Mouse (Mus musculus) adrenal gland, postnatal 4 days (tissue): ENCODE measurements around the gene Gm49630. TPM values are rescaled to one million over a fixed set of nuclear protein-coding genes. Genes with fewer than 3 reads are reported as not detected.
A peak's percentile ranks its signal among the peaks of the same experiment; 100 is the strongest.
"Not testable (repeated sequence)": the region's sequence is repeated elsewhere in the genome, so short reads cannot be mapped to it uniquely, and the experiment has no call there.

Experiments
- DNase-seq, 2 experiments: peaks; one replicate each; pipeline ENCODE4 v3.0.0; 2021 to 2022; ENCODE audit warnings: low spot score in 2 of 2, mixed read lengths in 2 of 2
- total RNA-seq, 2 experiments: library from RNA; stranded (reverse); gene quantifications; 2 replicates each; pipeline ENCODE4 v1.2.3; 2021

The Gm49630 gene
- total RNA-seq, 2 experiments from 2014 or later: not detected

DNA sequence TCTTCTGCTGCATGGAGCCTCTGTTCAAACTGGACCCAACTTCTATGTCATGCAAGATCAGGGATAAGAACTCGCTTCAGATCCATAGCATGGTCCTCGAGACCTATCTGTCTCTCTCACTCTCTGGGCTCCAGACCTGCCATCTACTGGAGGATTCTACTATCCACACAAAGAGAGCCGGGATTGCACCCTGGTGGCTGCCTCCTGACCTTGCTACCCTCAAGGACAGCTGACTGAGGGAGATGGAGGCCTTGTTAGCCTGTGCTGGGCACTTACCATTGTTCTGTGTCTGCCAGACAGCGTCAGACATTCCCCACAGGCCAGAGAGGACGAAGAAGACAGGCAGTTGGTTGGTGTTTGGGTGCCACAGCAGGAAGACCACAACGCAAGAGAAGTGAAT is 2.4 kb downstream of the Gm49630 start:
- not testable (repeated sequence) for DNase-seq

DNA sequence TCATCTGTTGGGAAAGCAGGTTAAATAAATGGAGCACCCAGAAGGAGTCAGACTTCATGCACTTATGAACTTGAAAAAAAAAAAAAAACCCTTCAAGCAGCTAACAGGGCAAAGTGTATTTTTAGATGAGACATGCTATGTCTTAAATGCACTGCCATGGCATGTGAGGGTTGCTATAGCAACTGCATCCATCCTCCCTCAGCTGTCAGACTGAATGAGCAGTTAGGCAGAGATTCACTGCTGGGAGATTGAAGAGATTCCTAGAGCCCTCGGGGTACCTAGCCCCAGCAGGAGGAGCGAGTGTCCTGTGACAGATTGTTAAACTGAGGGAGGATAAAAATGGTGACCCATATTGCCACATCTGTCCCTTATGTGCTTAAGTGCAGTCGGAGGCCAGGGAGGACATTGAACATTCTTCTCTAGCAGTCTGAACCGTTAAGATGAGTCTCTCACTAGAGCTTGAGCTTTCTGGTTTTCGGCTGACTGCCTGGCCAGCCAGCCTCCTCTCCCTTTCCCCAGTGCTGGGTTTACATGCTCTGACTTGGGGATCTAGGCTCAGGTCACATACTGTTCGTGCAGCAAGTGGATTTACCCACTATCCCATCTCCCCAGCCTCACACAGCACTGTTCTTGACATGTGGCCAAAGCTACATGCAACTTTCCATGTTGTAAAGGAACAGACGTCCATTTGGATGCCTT is 5.0 kb downstream of the Gm49630 start:
- not testable (repeated sequence) for DNase-seq

DNA sequence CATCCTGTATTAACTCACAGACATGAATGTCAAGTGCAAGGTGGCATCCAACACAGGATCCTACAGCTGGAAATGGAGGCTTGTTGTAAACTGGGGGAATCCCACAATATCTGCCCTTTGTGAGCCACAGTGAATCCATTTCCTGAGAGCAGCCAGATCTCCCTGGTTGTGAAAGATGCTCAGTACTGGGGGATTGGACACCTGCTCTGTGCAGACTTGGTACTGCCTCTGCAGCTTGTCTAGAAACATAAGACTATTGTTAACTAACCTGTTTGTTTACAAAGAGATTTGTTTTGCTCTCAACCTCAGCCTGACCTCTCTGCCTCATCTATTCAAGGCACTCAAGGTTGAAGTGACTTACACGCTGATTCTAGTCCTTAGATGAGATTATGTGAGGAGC is 5.5 kb downstream of the Gm49630 start:
- DNase-seq: not testable (repeated sequence)

DNA sequence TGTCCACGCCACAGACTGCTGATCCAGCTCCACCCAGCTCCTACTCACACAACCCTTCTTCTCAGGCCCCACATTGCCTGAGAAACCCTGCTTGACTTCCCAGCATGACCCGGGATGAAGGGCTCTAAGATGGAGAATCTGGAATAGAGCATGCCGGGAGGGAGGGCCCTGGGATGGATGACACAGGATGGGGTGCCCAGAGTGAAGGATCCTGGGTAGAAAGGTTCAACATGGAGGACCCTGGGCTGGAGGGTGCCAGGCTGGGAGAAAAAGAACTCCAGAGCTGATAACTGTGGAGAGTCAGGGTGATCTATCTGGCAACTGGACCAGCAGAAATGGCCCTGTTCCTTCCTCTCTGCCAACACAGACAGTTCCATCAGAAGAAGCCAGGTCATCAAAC is 6.2 kb downstream of the Gm49630 start:
- DNase-seq: not testable (repeated sequence)

DNA sequence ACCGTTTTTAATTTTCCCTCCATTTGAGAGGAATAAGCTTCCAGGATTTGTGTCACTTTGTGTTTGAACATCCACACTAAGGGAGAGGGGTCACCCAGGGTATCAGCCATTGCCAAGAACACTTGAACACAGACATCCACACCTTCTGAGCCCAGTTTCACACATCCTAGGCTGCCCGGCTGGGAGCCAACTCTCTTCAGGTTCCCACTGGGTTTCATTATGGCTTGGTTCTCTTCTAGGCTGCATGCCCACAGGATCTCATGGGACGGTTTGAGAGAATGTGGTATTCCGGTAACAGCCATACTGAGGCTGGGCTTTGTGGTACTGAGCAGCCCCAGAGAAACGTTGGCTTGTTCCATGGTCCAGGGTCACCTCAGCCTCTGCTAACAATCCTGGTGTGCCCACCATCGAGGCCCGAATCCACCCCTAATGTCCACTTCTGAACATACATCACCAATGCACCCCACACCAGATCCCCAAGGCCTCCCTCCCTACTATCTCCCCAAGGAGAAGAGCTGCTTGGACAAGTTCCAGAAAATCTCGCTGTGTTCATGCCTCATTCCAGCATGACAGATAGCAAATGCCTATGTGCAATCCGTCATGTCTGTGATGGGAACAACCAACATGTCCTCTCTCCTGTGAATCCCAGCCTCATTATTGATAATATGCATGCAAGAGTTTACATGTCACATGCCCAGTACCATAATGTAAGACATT is 10.9 kb downstream of the Gm49630 start:
- DNase-seq: peak in 1 of 2 experiments; percentile 21

DNA sequence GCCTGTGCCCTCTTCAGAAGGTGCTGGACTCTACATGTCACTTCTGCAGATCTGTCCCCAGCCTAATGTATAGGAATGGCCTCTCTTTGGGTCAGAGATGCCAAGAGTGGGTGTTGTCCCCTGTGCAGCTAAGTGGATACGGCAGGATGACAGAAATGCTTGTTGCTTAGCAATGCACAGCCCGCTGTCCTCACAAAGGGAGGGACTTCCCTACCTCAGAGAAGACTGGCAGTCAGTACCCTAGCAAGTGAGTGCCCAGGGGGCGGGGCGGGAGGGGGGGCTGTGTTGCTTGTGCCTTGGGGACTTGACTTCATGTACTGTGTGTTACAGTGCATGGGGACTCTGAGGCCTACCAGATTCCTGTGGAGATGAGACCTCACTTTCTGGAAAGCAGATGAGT is 12.0 kb downstream of the Gm49630 start:
- DNase-seq: not testable (repeated sequence)

DNA sequence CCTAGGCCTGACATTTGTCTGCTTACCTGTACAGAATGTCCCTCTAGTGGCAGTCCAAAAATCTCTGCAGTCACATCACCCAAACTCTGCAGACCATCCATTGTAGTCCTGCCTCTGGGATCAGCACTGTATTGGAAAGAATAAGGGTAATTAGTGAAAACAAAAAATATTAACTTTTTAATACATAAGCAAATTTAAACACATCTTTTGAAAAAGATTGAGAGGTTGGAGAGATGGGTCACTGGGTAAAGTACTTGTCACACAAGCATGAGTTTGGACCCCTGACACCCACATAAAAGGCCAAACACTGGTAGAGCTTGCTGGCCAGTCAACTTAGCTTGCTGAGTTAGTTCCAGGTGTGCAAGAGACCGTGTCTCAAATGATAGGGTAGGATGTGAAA is 19.2 kb downstream of the Gm49630 start, which contains the start of gene Ttll2:
Gene Ttll2, minus strand, starts transcription at position 101 of the 400 bp plus-strand sequence.
- not testable (repeated sequence) for DNase-seq

DNA sequence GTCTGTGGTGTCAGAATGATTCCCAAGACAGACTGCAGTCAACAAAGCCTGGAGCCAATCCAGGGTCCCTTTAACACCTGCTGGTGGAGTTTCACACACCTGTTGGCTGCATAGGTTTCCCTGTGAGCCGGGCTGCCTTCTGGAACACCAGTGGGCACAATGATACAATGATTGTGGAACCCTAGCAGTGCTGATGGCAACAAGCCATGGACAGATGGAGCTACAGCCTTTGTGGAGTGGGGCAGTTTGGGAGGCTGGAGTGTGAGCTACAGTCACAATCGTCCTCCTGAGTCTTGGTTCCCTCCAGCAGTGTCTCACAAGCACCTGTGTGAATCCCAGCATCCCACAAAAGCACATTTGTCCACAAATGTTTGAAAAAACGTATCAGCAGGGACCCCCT is 23.0 kb downstream of the Gm49630 start:
- DNase-seq: not testable (repeated sequence)

DNA sequence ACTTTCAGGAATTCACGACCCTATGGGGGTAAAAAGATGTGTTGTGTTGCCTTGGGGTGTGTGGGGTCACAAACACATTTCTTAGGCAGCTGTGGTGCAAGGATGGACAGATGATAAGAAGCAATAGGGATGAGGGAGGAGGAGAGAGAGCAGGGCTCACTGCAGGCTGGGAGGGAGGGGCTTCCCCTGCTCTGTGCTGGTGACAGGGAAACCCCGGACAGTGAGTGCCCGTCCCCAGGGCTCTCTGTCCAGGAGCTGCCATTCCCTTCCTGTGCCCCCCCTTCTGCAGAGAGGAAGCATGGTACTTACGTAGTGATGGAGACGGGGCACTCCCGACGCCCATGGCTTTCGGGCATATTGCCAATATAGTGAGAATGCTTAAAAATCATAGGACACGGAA is 34.4 kb downstream of the Gm49630 start:
- not testable (repeated sequence) for DNase-seq

DNA sequence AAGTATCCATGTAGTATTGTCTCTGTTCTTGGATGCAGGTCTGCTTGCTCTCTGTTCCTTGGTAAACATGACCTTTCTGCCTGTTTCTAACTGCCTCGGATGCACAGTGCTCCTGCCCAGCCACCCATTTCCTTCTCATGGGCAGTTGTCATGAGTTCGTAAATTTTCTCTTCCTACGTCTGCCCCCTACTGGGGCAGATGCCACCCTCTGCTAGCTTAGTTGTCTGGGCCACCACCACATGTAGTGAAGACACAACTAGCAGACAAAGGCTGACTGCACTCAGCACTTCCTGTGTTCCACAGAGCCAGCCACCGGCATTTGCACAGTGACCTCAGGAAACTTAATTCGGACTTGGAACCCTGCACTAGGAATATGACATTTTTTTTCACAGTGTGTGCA is 39.0 kb downstream of the Gm49630 start:
- not testable (repeated sequence) for DNase-seq

DNA sequence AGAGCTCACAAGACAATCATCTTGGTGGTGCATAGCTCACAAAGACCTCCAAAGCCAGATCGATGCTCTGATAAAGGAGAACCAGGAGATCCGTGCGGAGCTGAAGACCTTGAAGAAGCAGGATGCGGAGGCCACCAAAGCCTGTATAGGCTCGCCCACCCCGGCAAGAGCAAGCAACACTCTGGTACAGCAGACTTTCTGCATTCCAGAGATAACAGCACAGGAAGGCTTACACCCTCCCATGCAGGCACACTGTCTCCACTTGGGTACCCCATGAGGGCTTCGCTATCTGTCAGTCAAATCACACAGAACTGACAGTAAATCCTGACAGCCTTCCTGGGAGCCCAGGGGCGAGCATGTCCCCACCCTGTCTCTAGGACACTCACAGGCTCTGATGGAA is 45.4 kb downstream of the Gm49630 start:
- DNase-seq: not testable (repeated sequence)

DNA sequence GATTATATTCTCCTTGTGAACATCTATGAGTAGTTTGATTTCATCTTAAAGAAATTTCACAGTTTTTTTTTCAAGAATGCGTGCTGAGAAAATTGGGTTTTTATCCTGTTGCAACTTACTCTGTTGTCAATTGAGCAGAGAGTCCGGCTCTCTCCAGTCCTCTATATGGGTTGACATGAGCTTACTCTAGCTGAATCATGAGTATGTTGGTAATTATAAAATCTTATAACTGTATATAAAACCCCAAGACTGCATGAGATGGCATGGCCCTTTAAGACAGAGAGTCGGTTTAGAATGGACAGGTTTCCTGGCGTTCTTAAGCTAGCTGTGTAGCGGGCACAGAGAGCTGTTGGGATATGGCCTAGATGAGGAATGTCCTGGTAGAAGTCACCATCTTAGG is 47.4 kb downstream of the Gm49630 start, which contains the start of gene Tcp10a:
Gene Tcp10a, plus strand, starts transcription at position 301 of the 400 bp plus-strand sequence.
- not testable (repeated sequence) for DNase-seq

DNA sequence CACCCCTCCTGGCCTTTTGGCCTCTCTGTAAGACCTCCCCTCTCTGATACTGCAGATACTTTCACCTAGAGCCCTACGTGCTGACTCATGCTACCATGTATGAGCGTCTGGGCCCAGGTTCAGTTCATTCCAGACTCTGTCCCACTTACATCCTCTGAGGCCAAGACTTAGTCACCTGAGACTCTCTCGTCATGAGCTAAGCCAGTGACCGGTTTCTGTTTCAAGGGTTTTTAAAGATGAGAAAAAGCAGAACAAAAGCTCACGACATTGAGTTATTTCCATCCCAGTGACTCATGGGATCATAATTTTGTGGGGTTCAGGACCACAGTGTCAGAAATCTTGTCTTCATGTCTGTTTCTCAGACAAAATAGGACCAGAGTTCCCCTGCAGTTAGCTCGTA is 52.0 kb downstream of the Gm49630 start:
- not testable (repeated sequence) for DNase-seq

DNA sequence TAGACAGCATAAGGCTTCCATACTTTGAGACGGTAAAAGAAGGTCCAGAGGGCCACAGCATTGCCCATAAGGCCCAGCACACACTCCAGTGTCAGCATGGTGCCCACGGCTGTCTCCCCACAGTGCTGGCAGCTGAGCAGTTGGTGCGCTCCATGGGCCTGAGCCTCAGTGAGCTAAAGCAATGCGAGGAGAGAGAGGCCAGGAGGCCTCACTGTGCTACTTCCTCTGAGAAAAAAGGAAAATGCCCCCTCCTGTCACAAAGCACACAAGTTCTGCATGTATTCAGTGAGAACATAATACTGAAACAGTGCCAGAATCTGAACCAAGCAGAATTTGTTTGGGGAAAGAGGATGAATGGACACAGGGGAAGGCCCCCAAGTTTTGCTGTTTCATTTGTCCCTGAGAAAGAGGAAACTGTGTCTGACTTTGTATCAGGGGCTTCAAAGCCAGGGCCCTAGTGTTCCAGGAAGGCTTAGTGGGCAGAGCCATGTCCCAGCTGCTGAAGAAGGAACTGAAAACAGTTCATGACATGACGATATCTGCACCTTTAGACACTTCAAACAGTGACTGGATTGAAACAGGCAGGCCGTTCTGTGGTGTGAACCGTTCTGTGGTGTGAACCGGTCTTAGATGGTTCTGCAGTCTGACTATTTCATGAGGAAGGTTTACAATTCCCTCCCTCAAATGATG is 55.9 kb downstream of the Gm49630 start:
- DNase-seq: not testable (repeated sequence)

DNA sequence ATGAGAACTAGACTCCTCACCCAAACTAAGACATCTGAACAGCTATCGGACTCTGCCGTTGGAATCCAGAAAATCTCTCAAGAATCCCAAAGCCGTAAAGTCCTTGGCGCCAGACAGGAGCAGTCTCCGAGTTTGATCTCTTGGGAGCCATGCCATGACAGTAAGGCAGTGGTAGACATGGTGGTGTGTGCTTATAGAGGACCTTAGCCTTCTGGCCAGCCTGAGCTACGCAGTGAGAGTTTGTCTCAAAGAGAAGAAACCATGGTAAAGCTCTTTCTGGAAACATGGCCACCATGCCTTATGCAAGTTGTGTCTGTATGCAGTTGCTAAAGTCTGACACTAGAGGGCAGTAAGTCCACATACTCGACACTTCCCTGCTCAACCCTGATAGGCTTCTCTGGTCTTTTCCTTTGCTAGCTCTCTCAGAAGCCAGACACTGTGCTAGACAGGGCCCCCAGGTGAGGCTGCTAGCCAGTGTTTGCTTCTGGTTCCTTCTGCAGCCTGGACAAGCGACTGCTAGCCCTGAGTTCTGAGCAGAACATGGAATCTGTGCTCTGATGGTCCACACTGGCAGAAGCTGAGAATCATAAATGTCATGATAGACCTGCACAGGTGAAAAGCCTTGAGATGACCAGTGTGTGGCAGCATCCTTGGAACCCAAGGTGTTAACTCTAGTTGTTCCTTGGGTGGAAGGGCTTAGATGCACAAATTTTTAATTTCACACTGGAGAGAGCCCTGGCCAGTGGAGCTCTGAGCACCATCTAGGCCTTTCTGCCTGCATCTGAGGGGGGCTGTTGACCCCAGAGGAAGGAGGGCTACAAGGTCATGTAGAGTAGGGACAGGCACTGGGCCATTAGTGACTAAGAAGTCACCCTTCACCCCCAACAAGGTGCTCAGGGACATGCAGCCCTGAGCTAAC is 65.2 kb downstream of the Gm49630 start:
- DNase-seq: not testable (repeated sequence)

Other genes with a start within 250 kb of the Gm49630 start
- gene Rps6ka2, start 201.9 kb downstream of the Gm49630 start, total RNA-seq: 10 to 100 TPM; 18.7 to 22.6 TPM
- under 1 TPM; 0.23 to 0.28 TPM for gene Tcp10a, start 47.3 kb downstream of the Gm49630 start, total RNA-seq
- not detected for gene Ttll2, start 19.3 kb downstream of the Gm49630 start, total RNA-seq
- 1 to 10 TPM; 1.7 to 2.4 TPM for gene Unc93a2, start 13.5 kb upstream of the Gm49630 start, total RNA-seq